Mouse (Mus musculus) forebrain, embryonic 16.5 days (tissue): ENCODE data around the gene Ywhag. TPM values are rescaled to one million over a fixed set of nuclear protein-coding genes. Genes with fewer than 3 reads are reported as not detected.

Experiments
- ATAC-seq: fragments of 200-750 bp; cut with Nextera tagmentation; 2 replicates; pipeline ENCODE4 v1.8.0; 2017; ENCODE audit warnings: mild to moderate bottlenecking, moderate library complexity
- H3K27ac ChIP-seq: fragments of 300-500 bp; sonication (generic); 2 replicates; pipeline ENCODE4 v1.5.1; 2014; ENCODE audit warnings: low read length, control low read depth
- H3K27me3 ChIP-seq: fragments of 300-500 bp; sonication (generic); replicated peaks from 2 replicates; pipeline ENCODE4 v1.6.1; 2014; ENCODE audit warnings: low read length; ENCODE audit not compliant: control insufficient read depth, insufficient read depth
- H3K36me3 ChIP-seq: fragments of 300-500 bp; sonication (generic); 2 replicates; pipeline ENCODE4 v1.6.1; 2014; ENCODE audit not compliant: control insufficient read depth, insufficient read depth
- H3K4me1 ChIP-seq: fragments of 300-500 bp; sonication (generic); replicated peaks from 2 replicates; pipeline ENCODE4 v1.6.1; 2014; ENCODE audit warnings: low read length; ENCODE audit not compliant: control insufficient read depth, insufficient read depth
- H3K4me2 ChIP-seq: fragments of 300-500 bp; sonication (generic); 2 replicates; pipeline ENCODE4 v1.6.1; 2014; ENCODE audit warnings: mild to moderate bottlenecking, low read length, control low read depth
- H3K4me3 ChIP-seq: fragments of 300-500 bp; sonication (generic); replicated peaks from 2 replicates; pipeline ENCODE4 v1.5.1; 2014; ENCODE audit warnings: mild to moderate bottlenecking, low read length, control low read depth
- H3K9ac ChIP-seq: fragments of 300-500 bp; sonication (generic); replicated peaks from 2 replicates; pipeline ENCODE4 v1.6.1; 2014; ENCODE audit warnings: low read depth, low read length, control low read depth
- H3K9me3 ChIP-seq: fragments of 300-500 bp; sonication (generic); 2 replicates; pipeline ENCODE4 v1.6.1; 2016; ENCODE audit warnings: low read length; ENCODE audit not compliant: control insufficient read depth
- WGBS: fragments of 180-500 bp; shearing (Covaris S2); extraction: QIAGEN DNeasy Blood & Tissue Kit; methylation state at CpG from one replicate; pipeline ENCODE4 v1.1.7; 2014; 5-methylcytosine and 5-hydroxymethylcytosine counted together
- polyA plus RNA-seq: library from polyadenylated mRNA; unstranded; fragments of >200 nt; fragmentation: Nextera tagmentation; extraction: Ambion mirVana; gene quantifications from 2 replicates; pipeline ENCODE4 v1.2.1, GENCODE M21; 2015

Gene Ywhag
- polyA plus RNA-seq, 1 experiment from 2014 or later = 902 TPM

GRCm38 (mm10) chr5:135900701-135901100, 33.7 kb downstream of the Ywhag start:
- H3K27me3 ChIP-seq = no peaks in the 10 kb centered on the region

GRCm38 (mm10) chr5:135899833-135900232, 34.6 kb downstream of the Ywhag start:
- H3K4me2 ChIP-seq = no peak overlapping the region
- ATAC-seq = no peak

More at GRCm38 (mm10) chr5:135900701-135901100, 33.7 kb downstream of the Ywhag start:
- no peak overlapping the region for H3K4me2 ChIP-seq
- no peak for ATAC-seq
- peaks cover 13% of the 10 kb centered on the region for H3K4me1 ChIP-seq
- H3K27ac ChIP-seq = no peak overlapping the region
- H3K4me3 ChIP-seq = no peak overlapping the region
- H3K36me3 ChIP-seq = no peaks in the 10 kb centered on the region
- H3K9me3 ChIP-seq = no peaks in the 10 kb centered on the region
- WGBS = 85% methylated on average over 3 of the region's 3 CpGs
- H3K9ac ChIP-seq = no peak overlapping the region

DNA sequence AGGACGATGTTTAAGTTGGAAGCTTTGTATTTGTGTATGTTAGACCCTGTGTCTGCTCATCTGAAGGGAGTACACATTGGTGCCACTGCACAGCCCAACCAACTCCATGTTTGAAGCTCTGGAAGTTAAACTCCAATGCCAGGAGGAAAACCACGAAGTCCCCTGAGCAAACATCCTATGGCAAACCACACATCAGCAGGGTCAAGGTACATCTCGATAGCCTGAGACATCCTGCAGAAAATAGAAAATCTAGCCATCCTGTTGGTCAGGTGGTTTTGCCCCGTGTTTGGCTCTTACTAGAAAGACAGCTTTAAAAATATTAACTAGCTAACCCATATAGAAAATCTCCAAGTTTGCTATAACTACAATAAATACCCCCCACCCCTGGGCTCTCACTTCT, 35.4 kb downstream of the Ywhag start:
- ATAC-seq = no peak
- Histone ChIP-seq H3K9me3 (no peaks in the 10 kb centered on the region), H3K4me2 (no peak overlapping the region), H3K4me3 (no peak overlapping the region), H3K36me3 (no peaks in the 10 kb centered on the region), H3K27me3 (no peaks in the 10 kb centered on the region), H3K4me1 (peaks cover 10% of the 10 kb centered on the region), H3K9ac (no peak overlapping the region), H3K27ac (no peak overlapping the region)
- 86% methylated on average over 4 of the region's 4 CpGs for WGBS

More at GRCm38 (mm10) chr5:135899833-135900232, 34.6 kb downstream of the Ywhag start:
- Histone ChIP-seq H3K9ac (no peak overlapping the region), H3K4me1 (peaks cover 13% of the 10 kb centered on the region), H3K36me3 (no peaks in the 10 kb centered on the region), H3K4me3 (no peak overlapping the region), H3K27ac (no peak overlapping the region), H3K9me3 (no peaks in the 10 kb centered on the region), H3K27me3 (no peaks in the 10 kb centered on the region)
- WGBS = 44% methylated on average over 4 of the region's 4 CpGs

DNA sequence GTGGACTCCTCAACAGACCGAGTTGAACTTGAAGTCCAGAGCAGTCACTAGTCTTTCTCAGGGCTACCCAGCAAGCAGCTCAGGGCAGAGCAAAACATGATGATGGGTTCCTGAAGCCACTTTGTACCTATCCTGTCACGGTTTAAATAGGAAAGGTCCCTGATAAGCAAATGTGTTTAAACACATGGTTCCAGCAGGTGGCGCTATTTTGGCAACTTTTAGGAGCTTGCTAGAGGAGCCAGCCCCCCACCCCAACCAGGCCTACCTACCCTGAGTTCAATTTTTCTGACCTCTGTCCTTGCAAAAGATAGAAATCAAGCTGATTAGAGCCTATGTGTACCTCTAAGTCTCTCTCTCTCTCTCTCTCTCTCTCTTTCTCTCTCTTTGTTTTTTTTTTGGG, 36.4 kb downstream of the Ywhag start:
- H3K4me3 ChIP-seq = no peak overlapping the region
- H3K9ac ChIP-seq = no peak overlapping the region
- H3K4me2 ChIP-seq = no peak overlapping the region
- no peak overlapping the region for H3K27ac ChIP-seq
- H3K9me3 ChIP-seq = no peaks in the 10 kb centered on the region
- ATAC-seq = no peak
- H3K36me3 ChIP-seq = no peaks in the 10 kb centered on the region
- H3K27me3 ChIP-seq = no peaks in the 10 kb centered on the region
- peaks cover under 1% of the 10 kb centered on the region; the same call in 1 of the 2 replicates for H3K4me1 ChIP-seq
- WGBS = 19% methylated on average over 3 of the region's 3 CpGs

DNA sequence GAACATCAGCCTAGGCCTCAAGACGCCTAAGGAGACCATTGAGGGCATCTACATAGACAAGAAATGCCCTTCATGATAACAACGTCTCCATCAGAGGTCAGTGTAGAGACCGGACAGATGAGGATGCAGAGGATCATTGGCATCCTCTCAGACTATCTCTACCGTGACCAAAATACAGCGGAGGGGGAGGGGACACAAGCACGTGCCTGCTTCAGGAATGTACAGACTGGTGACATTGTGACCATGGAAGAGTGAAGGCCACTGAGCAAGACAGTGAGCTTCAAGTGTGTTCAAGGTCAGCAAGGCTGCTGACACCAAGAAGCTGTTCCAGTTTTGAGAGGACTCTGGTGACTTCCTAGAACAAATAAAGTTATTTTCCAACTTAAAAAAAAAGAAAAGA, 39.5 kb downstream of the Ywhag start:
- no peaks in the 10 kb centered on the region for H3K4me1 ChIP-seq
- WGBS = 84% methylated on average over 6 of the region's 6 CpGs
- no peaks in the 10 kb centered on the region for H3K9me3 ChIP-seq
- no peak overlapping the region for H3K27ac ChIP-seq
- no peak overlapping the region for H3K4me3 ChIP-seq
- no peaks in the 10 kb centered on the region for H3K36me3 ChIP-seq
- no peak overlapping the region for H3K4me2 ChIP-seq
- H3K9ac ChIP-seq = no peak overlapping the region
- no peak for ATAC-seq
- H3K27me3 ChIP-seq = peaks cover 8% of the 10 kb centered on the region; the same call in 1 of the 2 replicates

GRCm38 (mm10) chr5:135892589-135893351, 41.6 kb downstream of the Ywhag start:
- ATAC-seq = no peak
- no peak overlapping the region for H3K27ac ChIP-seq
- WGBS = 52% methylated on average over 9 of the region's 9 CpGs
- no peak overlapping the region for H3K4me2 ChIP-seq
- H3K27me3 ChIP-seq = peaks cover 15% of the 10 kb centered on the region; the same call in 1 of the 2 replicates
- H3K4me3 ChIP-seq = no peak overlapping the region
- no peaks in the 10 kb centered on the region for H3K36me3 ChIP-seq
- H3K9me3 ChIP-seq = no peaks in the 10 kb centered on the region
- no peaks in the 10 kb centered on the region for H3K4me1 ChIP-seq
- no peak overlapping the region for H3K9ac ChIP-seq

DNA sequence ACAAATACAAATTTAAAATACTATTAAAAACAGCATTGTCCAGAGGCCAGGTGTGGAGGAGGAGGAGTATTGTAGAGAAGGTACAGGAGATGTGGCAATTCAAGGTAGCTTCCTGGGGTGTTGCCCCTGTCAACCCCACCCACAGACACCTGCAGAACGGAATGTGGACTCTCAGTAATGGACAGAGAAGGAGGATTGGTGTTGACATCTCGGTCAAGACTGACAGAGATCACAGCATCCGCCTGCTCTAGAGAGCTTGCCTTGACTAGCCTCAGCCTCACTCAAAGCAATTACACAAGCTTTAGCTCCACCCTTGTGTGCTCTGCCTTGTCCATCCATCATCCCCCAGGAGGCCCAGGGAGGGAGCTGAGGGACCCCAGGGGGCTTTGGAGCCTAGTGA, 43.5 kb downstream of the Ywhag start:
- Histone ChIP-seq H3K4me1 (0 out of 2 replicates have a peak, but pooled peaks cover 3% of the 10 kb centered on the region), H3K36me3 (no peaks in the 10 kb centered on the region)
- no peak for ATAC-seq

DNA sequence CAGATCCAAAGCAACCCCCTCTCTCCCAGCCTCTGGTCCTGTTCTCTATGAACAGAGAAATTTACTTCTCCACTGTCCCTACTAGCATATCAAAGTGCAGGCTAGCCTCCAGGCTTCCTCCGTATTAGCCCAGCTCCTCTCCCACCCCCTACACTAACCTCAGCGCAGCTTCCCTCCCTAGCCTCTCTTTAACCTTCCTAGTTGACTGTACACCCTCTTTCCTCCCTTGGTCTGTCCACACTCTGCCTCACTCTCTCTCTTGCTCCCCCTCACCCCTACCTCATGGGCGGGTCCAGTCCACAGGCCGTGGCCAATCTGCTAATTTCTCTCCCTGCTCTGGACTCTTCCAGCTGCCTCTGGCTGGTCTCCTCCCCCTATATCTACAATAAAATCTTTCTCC, 44.1 kb downstream of the Ywhag start:
- Histone ChIP-seq H3K4me3 (no peak overlapping the region), H3K9me3 (no peaks in the 10 kb centered on the region), H3K27ac (no peak overlapping the region), H3K4me2 (no peak overlapping the region), H3K27me3 (peaks cover 17% of the 10 kb centered on the region), H3K36me3 (no peaks in the 10 kb centered on the region), H3K4me1 (0 out of 2 replicates have a peak, but pooled peaks cover 3% of the 10 kb centered on the region), H3K9ac (no peak overlapping the region)
- 51% methylated on average over 4 of the region's 4 CpGs for WGBS
- ATAC-seq = no peak

More for the DNA sequence above, 43.5 kb downstream of the Ywhag start:
- H3K9me3 ChIP-seq = no peaks in the 10 kb centered on the region
- no peak overlapping the region for H3K27ac ChIP-seq
- H3K4me3 ChIP-seq = no peak overlapping the region
- peaks cover 17% of the 10 kb centered on the region; the same call in 1 of the 2 replicates for H3K27me3 ChIP-seq
- WGBS = 68% methylated on average over 3 of the region's 3 CpGs
- H3K9ac ChIP-seq = no peak overlapping the region
- H3K4me2 ChIP-seq = no peak overlapping the region

- no peak overlapping the region for H3K4me2 ChIP-seq
These were observed 45.8 kb downstream of the Ywhag start for GRCm38 (mm10) chr5:135888405-135889215.

More at GRCm38 (mm10) chr5:135888405-135889215, 45.8 kb downstream of the Ywhag start:
- peaks cover 17% of the 10 kb centered on the region for H3K27me3 ChIP-seq
- 0 out of 2 replicates have a peak, but pooled peaks cover 3% of the 10 kb centered on the region for H3K4me1 ChIP-seq
- no peak overlapping the region for H3K9ac ChIP-seq
- no peaks in the 10 kb centered on the region for H3K36me3 ChIP-seq
- no peaks in the 10 kb centered on the region for H3K9me3 ChIP-seq
- 6% methylated on average over 30 of the region's 30 CpGs for WGBS
- 0 out of 2 replicates have a peak overlapping the region, but pooled peaks have one; percentile 1 for H3K4me3 ChIP-seq
- H3K27ac ChIP-seq = no peak overlapping the region
- ATAC-seq = no peak
